Mouse (Mus musculus): ENCODE measurements at regions not wholly inside any gene's neighbourhood (a gene's known extent, or its start where the extent isn't known, plus 50 kb on each side); places are given as distances from the start of the nearest gene placed in this dataset.

GRCm38 (mm10) chr13:117152655-117153054, 55.7 kb upstream of the Emb start:
- WGBS: 89% methylated on average over 7 of the region's 7 CpGs
- no peak for ATAC-seq (ENCODE audit: low FRiP score, low read depth)
- no peaks in the 10 kb centered on the region for H3K4me1 ChIP-seq

GRCm38 (mm10) chr13:117143828-117144227, 64.5 kb upstream of the Emb start:
- no peaks in the 10 kb centered on the region for H3K4me1 ChIP-seq
- H3K27ac ChIP-seq: no peak overlapping the region
- no peak overlapping the region for H3K4me3 ChIP-seq
- H3K36me3 ChIP-seq: no peaks in the 10 kb centered on the region
- no peaks in the 10 kb centered on the region for H3K9me3 ChIP-seq
- no peaks in the 10 kb centered on the region for H3K27me3 ChIP-seq (replicated peaks)
- no peak for ATAC-seq (ENCODE audit: low FRiP score, low read depth)
- 88% methylated on average over 6 of the region's 6 CpGs for WGBS
- H3K9ac ChIP-seq: no peak overlapping the region
- no peak overlapping the region for H3K4me2 ChIP-seq (replicated peaks)

More at GRCm38 (mm10) chr13:117152655-117153054, 55.7 kb upstream of the Emb start:
- Histone ChIP-seq H3K9ac (no peak overlapping the region), H3K4me2 (replicated peaks) (no peak overlapping the region), H3K27ac (no peak overlapping the region), H3K4me3 (no peak overlapping the region), H3K9me3 (no peaks in the 10 kb centered on the region), H3K36me3 (no peaks in the 10 kb centered on the region), H3K27me3 (replicated peaks) (no peaks in the 10 kb centered on the region)

GRCm38 (mm10) chr13:117143255-117143654, 65.1 kb upstream of the Emb start:
- Histone ChIP-seq H3K27ac (no peak overlapping the region), H3K4me3 (no peak overlapping the region), H3K4me1 (no peaks in the 10 kb centered on the region), H3K36me3 (no peaks in the 10 kb centered on the region), H3K4me2 (replicated peaks) (no peak overlapping the region), H3K9ac (no peak overlapping the region), H3K9me3 (no peaks in the 10 kb centered on the region), H3K27me3 (replicated peaks) (no peaks in the 10 kb centered on the region)
- 85% methylated on average over 4 of the region's 4 CpGs for WGBS
- ATAC-seq (ENCODE audit: low FRiP score, low read depth): no peak

- no peak overlapping the region for H3K4me2 ChIP-seq (replicated peaks)
Measured at GRCm38 (mm10) chr13:117134352-117134751, 74.0 kb upstream of the Emb start.

GRCm38 (mm10) chr13:117132123-117132522, 76.2 kb upstream of the Emb start:
- WGBS: 69% methylated on average over 1 of the region's 1 CpGs
- no peaks in the 10 kb centered on the region for H3K27me3 ChIP-seq (replicated peaks)
- no peak overlapping the region for H3K27ac ChIP-seq
- no peak overlapping the region for H3K4me3 ChIP-seq
- no peaks in the 10 kb centered on the region for H3K36me3 ChIP-seq
- no peaks in the 10 kb centered on the region for H3K9me3 ChIP-seq
- no peak overlapping the region for H3K9ac ChIP-seq
- no peaks in the 10 kb centered on the region for H3K4me1 ChIP-seq
- ATAC-seq (ENCODE audit: low FRiP score, low read depth): no peak
- no peak overlapping the region for H3K4me2 ChIP-seq (replicated peaks)

More at GRCm38 (mm10) chr13:117134352-117134751, 74.0 kb upstream of the Emb start:
- ATAC-seq (ENCODE audit: low FRiP score, low read depth): no peak
- Histone ChIP-seq H3K9ac (no peak overlapping the region), H3K27ac (no peak overlapping the region), H3K36me3 (no peaks in the 10 kb centered on the region), H3K9me3 (no peaks in the 10 kb centered on the region), H3K27me3 (replicated peaks) (no peaks in the 10 kb centered on the region), H3K4me1 (no peaks in the 10 kb centered on the region), H3K4me3 (no peak overlapping the region)
- 93% methylated on average over 3 of the region's 3 CpGs for WGBS

GRCm38 (mm10) chr13:117127813-117128549, 80.4 kb upstream of the Emb start:
- no peak for ATAC-seq (ENCODE audit: low FRiP score, low read depth)
- Histone ChIP-seq H3K4me1 (no peaks in the 10 kb centered on the region), H3K9ac (no peak overlapping the region), H3K36me3 (no peaks in the 10 kb centered on the region), H3K27me3 (replicated peaks) (no peaks in the 10 kb centered on the region), H3K4me2 (replicated peaks) (no peak overlapping the region), H3K9me3 (no peaks in the 10 kb centered on the region), H3K4me3 (no peak overlapping the region), H3K27ac (no peak overlapping the region)
- WGBS: 88% methylated on average over 12 of the region's 12 CpGs

GRCm38 (mm10) chr13:117127116-117127728, 81.1 kb upstream of the Emb start:
- ATAC-seq (ENCODE audit: low FRiP score, low read depth): no peak
- no peak overlapping the region for H3K9ac ChIP-seq
- no peaks in the 10 kb centered on the region for H3K27me3 ChIP-seq (replicated peaks)
- H3K27ac ChIP-seq: no peak overlapping the region
- H3K9me3 ChIP-seq: no peaks in the 10 kb centered on the region
- H3K4me3 ChIP-seq: no peak overlapping the region
- 90% methylated on average over 10 of the region's 10 CpGs for WGBS
- no peaks in the 10 kb centered on the region for H3K36me3 ChIP-seq
- H3K4me2 ChIP-seq (replicated peaks): no peak overlapping the region
- no peaks in the 10 kb centered on the region for H3K4me1 ChIP-seq

GRCm38 (mm10) chr13:117119636-117120035, 88.7 kb upstream of the Emb start:
- H3K27ac ChIP-seq: no peak overlapping the region
- H3K4me2 ChIP-seq (replicated peaks): no peak overlapping the region
- no peaks in the 10 kb centered on the region for H3K9me3 ChIP-seq
- no peaks in the 10 kb centered on the region for H3K27me3 ChIP-seq (replicated peaks)
- H3K36me3 ChIP-seq: no peaks in the 10 kb centered on the region
- H3K9ac ChIP-seq: no peak overlapping the region
- no peaks in the 10 kb centered on the region for H3K4me1 ChIP-seq
- peak; percentile 50; the same call in 1 of the 2 replicates for ATAC-seq (ENCODE audit: low FRiP score, low read depth)
- H3K4me3 ChIP-seq: no peak overlapping the region
- WGBS: 72% methylated on average over 4 of the region's 4 CpGs

GRCm38 (mm10) chr13:117114797-117115196, 89.5 kb upstream of the Parp8 start:
- H3K4me2 ChIP-seq (replicated peaks): no peak overlapping the region
- no peak overlapping the region for H3K4me3 ChIP-seq
- H3K9ac ChIP-seq: no peak overlapping the region
- no peaks in the 10 kb centered on the region for H3K9me3 ChIP-seq
- 90% methylated on average over 5 of the region's 5 CpGs for WGBS
- H3K27ac ChIP-seq: no peak overlapping the region
- H3K4me1 ChIP-seq: no peaks in the 10 kb centered on the region
- H3K36me3 ChIP-seq: no peaks in the 10 kb centered on the region
- H3K27me3 ChIP-seq (replicated peaks): no peaks in the 10 kb centered on the region
- ATAC-seq (ENCODE audit: low FRiP score, low read depth): no peak

- WGBS: 95% methylated on average over 1 of the region's 1 CpGs
- Histone ChIP-seq H3K36me3 (no peaks in the 10 kb centered on the region), H3K4me3 (no peak overlapping the region), H3K9me3 (no peaks in the 10 kb centered on the region), H3K27ac (no peak overlapping the region), H3K9ac (no peak overlapping the region), H3K4me2 (replicated peaks) (no peak overlapping the region), H3K27me3 (replicated peaks) (no peaks in the 10 kb centered on the region), H3K4me1 (no peaks in the 10 kb centered on the region)
- ATAC-seq (ENCODE audit: low FRiP score, low read depth): no peak
Measured at GRCm38 (mm10) chr13:117112424-117112823, 87.1 kb upstream of the Parp8 start.

- no peak for ATAC-seq (ENCODE audit: low FRiP score, low read depth)
- Histone ChIP-seq H3K27ac (no peak overlapping the region), H3K27me3 (replicated peaks) (no peaks in the 10 kb centered on the region), H3K9ac (no peak overlapping the region), H3K36me3 (no peaks in the 10 kb centered on the region), H3K4me2 (replicated peaks) (no peak overlapping the region), H3K4me1 (no peaks in the 10 kb centered on the region), H3K4me3 (no peak overlapping the region), H3K9me3 (no peaks in the 10 kb centered on the region)
- 69% methylated on average over 1 of the region's 1 CpGs for WGBS
Measured at GRCm38 (mm10) chr13:117105151-117105660, 79.9 kb upstream of the Parp8 start.

GRCm38 (mm10) chr13:117094773-117095172, 69.4 kb upstream of the Parp8 start:
- Histone ChIP-seq H3K36me3 (no peaks in the 10 kb centered on the region), H3K9ac (no peak overlapping the region), H3K4me3 (no peak overlapping the region), H3K4me2 (replicated peaks) (no peak overlapping the region), H3K27me3 (replicated peaks) (no peaks in the 10 kb centered on the region), H3K27ac (no peak overlapping the region), H3K4me1 (no peaks in the 10 kb centered on the region), H3K9me3 (no peaks in the 10 kb centered on the region)
- no peak for ATAC-seq (ENCODE audit: low FRiP score, low read depth)
- WGBS: 83% methylated on average over 1 of the region's 1 CpGs

GRCm38 (mm10) chr13:117088629-117089028, 63.3 kb upstream of the Parp8 start:
- WGBS: 64% methylated on average over 3 of the region's 3 CpGs
- Histone ChIP-seq H3K27me3 (replicated peaks) (no peaks in the 10 kb centered on the region), H3K4me2 (replicated peaks) (no peak overlapping the region), H3K4me1 (no peaks in the 10 kb centered on the region), H3K36me3 (no peaks in the 10 kb centered on the region), H3K9ac (no peak overlapping the region), H3K27ac (no peak overlapping the region), H3K4me3 (no peak overlapping the region), H3K9me3 (no peaks in the 10 kb centered on the region)
- no peak for ATAC-seq (ENCODE audit: low FRiP score, low read depth)
